Mouse (Mus musculus): ENCODE results near the gene Aamp.

Aamp gene

GRCm38 (mm10) chr1:74304339-74304790 lies 19.8 kb upstream of the Aamp start:
- TF ChIP-seq CTCF (conservative IDR thresholded peaks at IDR 0.05; ENCODE audit: low read length) (no peak), NANOG (IDR thresholded peaks at IDR 0.05; ENCODE audit: borderline replicate concordance, low read length) (no peak), POU5F1 (IDR thresholded peaks at IDR 0.05; ENCODE audit: borderline replicate concordance, low read length) (no peak)
- no peaks in the 10 kb centered on the region for H3K9me3 ChIP-seq (ENCODE audit: low read length)
- H3K4me3 ChIP-seq (replicated peaks; ENCODE audit: low read length), result peak overlapping the region; percentile 86

DNA sequence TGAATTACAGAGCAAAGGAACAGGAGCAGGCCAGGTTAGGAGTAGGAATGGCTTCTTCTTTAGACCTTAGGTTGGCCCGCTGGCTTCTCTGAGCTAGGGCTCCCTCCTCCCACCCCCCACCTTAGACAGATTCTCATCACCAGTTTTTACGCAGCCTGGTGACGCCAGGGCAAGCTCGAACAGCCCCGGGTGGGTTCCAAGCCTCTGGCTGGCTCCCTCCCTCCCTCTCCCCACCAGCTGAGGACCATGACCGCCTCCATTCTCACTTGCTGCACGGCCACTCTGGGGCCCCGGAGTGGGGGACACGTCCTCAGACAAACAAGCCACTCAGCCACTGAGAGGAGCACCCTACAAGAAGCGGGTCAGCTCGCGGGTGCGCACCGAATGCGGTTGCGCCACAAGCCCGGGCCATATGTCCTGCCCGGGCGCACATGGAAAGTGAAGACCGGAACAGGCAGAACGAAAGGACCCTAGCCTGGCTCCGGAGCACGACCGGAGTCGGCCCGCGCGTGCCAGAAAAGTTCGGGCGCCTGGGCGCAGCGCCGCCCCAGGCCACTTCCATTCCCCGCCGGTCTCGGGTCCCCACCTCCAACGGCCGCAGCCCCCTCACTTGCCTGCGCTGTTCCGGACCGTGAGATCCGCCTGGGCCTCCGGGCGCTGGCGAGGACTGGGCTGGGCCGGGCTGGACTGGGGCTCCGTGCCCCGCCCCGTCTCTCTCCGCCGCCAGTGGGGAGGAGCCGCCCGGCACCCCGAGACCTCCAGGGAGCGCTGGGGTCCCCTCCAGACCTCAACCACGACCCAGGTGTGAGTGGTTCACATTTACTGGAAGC lies 19.2 kb upstream of the Aamp start:
- Histone ChIP-seq H3K36me3 (ENCODE audit: insufficient read depth, low read length) (peaks cover 15% of the 10 kb centered on the region), H3K9me3 (ENCODE audit: low read length) (no peaks in the 10 kb centered on the region)

More at GRCm38 (mm10) chr1:74304339-74304790, 19.8 kb upstream of the Aamp start:
- H3K36me3 ChIP-seq (ENCODE audit: insufficient read depth, low read length), result peaks cover 10% of the 10 kb centered on the region
- H3K27me3 ChIP-seq (ENCODE audit: insufficient read depth, low read length), result no peaks in the 10 kb centered on the region
- H3K4me1 ChIP-seq (replicated peaks; ENCODE audit: low read depth, low read length), result peaks cover 82% of the 10 kb centered on the region

GRCm38 (mm10) chr1:74302835-74303234 lies 18.3 kb upstream of the Aamp start:
- Histone ChIP-seq H3K4me3 (replicated peaks; ENCODE audit: low read length) (0 out of 2 replicates have a peak overlapping the region, but pooled peaks have one; percentile 5), H3K27me3 (ENCODE audit: insufficient read depth, low read length) (no peaks in the 10 kb centered on the region), H3K9me3 (ENCODE audit: low read length) (no peaks in the 10 kb centered on the region), H3K4me1 (replicated peaks; ENCODE audit: low read depth, low read length) (peaks cover 81% of the 10 kb centered on the region), H3K36me3 (ENCODE audit: insufficient read depth, low read length) (peaks cover 22% of the 10 kb centered on the region)
- TF ChIP-seq CTCF (conservative IDR thresholded peaks at IDR 0.05; ENCODE audit: low read length) (no peak), NANOG (IDR thresholded peaks at IDR 0.05; ENCODE audit: borderline replicate concordance, low read length) (no peak), POU5F1 (IDR thresholded peaks at IDR 0.05; ENCODE audit: borderline replicate concordance, low read length) (no peak)

More for the DNA sequence above, 19.2 kb upstream of the Aamp start:
- H3K4me1 ChIP-seq (replicated peaks; ENCODE audit: low read depth, low read length), result peaks cover 82% of the 10 kb centered on the region
- TF ChIP-seq POU5F1 (IDR thresholded peaks at IDR 0.05; ENCODE audit: borderline replicate concordance, low read length) (no peak), NANOG (IDR thresholded peaks at IDR 0.05; ENCODE audit: borderline replicate concordance, low read length) (no peak), CTCF (conservative IDR thresholded peaks at IDR 0.05; ENCODE audit: low read length) (no peak)
- H3K27me3 ChIP-seq (ENCODE audit: insufficient read depth, low read length), result no peaks in the 10 kb centered on the region
- H3K4me3 ChIP-seq (replicated peaks; ENCODE audit: low read length), result peak overlapping the region; percentile 86

- Histone ChIP-seq H3K36me3 (ENCODE audit: insufficient read depth, low read length) (peaks cover 28% of the 10 kb centered on the region), H3K4me1 (replicated peaks; ENCODE audit: low read depth, low read length) (peaks cover 79% of the 10 kb centered on the region), H3K27me3 (ENCODE audit: insufficient read depth, low read length) (no peaks in the 10 kb centered on the region), H3K4me3 (replicated peaks; ENCODE audit: low read length) (no peak overlapping the region), H3K9me3 (ENCODE audit: low read length) (no peaks in the 10 kb centered on the region)
- TF ChIP-seq NANOG (IDR thresholded peaks at IDR 0.05; ENCODE audit: borderline replicate concordance, low read length) (no peak), CTCF (conservative IDR thresholded peaks at IDR 0.05; ENCODE audit: low read length) (no peak), POU5F1 (IDR thresholded peaks at IDR 0.05; ENCODE audit: borderline replicate concordance, low read length) (no peak)
Observed at GRCm38 (mm10) chr1:74302229-74302628, 17.7 kb upstream of the Aamp start.

DNA sequence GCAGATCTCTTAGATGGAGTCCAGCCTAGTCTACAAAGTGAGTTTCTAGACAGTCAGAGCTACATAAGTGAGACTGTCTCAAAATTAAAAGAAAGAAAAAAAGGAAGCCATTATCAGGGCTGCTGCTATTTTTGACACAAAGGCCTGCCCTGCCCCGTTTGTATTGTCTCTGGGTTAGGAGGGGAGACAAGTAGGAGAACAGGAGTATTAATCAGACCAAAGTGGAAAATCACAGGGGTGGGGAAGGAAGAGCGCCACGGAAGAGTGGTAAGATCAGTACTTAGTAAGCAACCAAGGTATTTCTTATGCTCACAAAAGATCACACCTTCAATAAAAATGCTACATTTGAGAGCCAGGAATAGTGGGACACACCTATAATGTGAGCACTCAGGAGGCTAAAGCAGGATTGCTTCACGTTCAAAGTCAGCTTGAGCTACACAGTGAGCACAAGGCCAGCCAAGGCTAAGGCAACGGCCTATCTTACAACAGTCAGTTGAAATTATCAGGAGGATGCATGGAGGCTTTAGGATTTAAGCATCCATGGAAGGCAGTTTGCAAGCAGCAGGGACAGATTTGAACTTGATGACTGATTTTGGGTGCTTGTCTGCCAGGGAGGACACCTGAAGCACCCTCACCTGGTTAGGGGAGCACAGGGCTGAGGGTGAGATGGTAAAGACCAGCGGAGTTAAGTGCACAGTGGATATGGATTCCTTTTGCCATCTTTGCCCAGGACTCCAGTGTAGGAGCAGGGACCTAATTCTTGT lies 16.0 kb upstream of the Aamp start:
- Histone ChIP-seq H3K4me1 (replicated peaks; ENCODE audit: low read depth, low read length) (peaks cover 79% of the 10 kb centered on the region), H3K9me3 (ENCODE audit: low read length) (no peaks in the 10 kb centered on the region), H3K36me3 (ENCODE audit: insufficient read depth, low read length) (peaks cover 44% of the 10 kb centered on the region), H3K27me3 (ENCODE audit: insufficient read depth, low read length) (no peaks in the 10 kb centered on the region), H3K4me3 (replicated peaks; ENCODE audit: low read length) (no peak overlapping the region)
- no peak for TF ChIP-seq NANOG (IDR thresholded peaks at IDR 0.05; ENCODE audit: borderline replicate concordance, low read length)
- no peak for TF ChIP-seq CTCF (conservative IDR thresholded peaks at IDR 0.05; ENCODE audit: low read length)
- no peak for TF ChIP-seq POU5F1 (IDR thresholded peaks at IDR 0.05; ENCODE audit: borderline replicate concordance, low read length)

DNA sequence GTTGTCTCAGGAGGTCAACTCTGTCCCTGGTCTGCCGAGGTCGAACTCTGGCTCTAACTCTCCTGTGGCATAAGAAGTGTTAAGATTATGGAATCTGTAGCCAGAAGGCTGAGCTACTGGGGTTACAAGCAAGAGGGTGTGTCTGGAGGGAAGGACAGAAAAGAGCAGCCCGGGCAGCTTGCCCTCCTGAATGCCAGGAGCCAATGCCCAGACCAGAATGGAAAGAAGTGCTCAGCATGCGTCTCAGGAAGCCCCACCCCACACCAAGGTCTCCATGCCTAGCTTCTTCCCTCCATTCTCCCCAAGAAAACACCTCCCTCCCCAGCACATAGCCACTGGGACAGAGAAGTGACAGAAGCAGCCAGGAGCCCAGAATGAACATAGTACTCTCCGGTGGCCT lies 14.5 kb upstream of the Aamp start:
- peaks cover 73% of the 10 kb centered on the region for H3K4me1 ChIP-seq (replicated peaks; ENCODE audit: low read depth, low read length)
- peaks cover 56% of the 10 kb centered on the region for H3K36me3 ChIP-seq (ENCODE audit: insufficient read depth, low read length)
- peak overlapping the region; percentile 20; the same call in 1 of the 2 replicates for H3K4me3 ChIP-seq (replicated peaks; ENCODE audit: low read length)
- H3K27me3 ChIP-seq (ENCODE audit: insufficient read depth, low read length), result no peaks in the 10 kb centered on the region
- H3K9me3 ChIP-seq (ENCODE audit: low read length), result no peaks in the 10 kb centered on the region
- no peak for TF ChIP-seq NANOG (IDR thresholded peaks at IDR 0.05; ENCODE audit: borderline replicate concordance, low read length)
- TF ChIP-seq CTCF (conservative IDR thresholded peaks at IDR 0.05; ENCODE audit: low read length), result no peak
- no peak for TF ChIP-seq POU5F1 (IDR thresholded peaks at IDR 0.05; ENCODE audit: borderline replicate concordance, low read length)

- Histone ChIP-seq H3K36me3 (ENCODE audit: insufficient read depth, low read length) (peaks cover 63% of the 10 kb centered on the region), H3K27me3 (ENCODE audit: insufficient read depth, low read length) (no peaks in the 10 kb centered on the region), H3K9me3 (ENCODE audit: low read length) (no peaks in the 10 kb centered on the region), H3K4me3 (replicated peaks; ENCODE audit: low read length) (no peak overlapping the region), H3K4me1 (replicated peaks; ENCODE audit: low read depth, low read length) (peaks cover 70% of the 10 kb centered on the region)
- TF ChIP-seq CTCF (conservative IDR thresholded peaks at IDR 0.05; ENCODE audit: low read length), result no peak
- TF ChIP-seq NANOG (IDR thresholded peaks at IDR 0.05; ENCODE audit: borderline replicate concordance, low read length), result no peak
- no peak for TF ChIP-seq POU5F1 (IDR thresholded peaks at IDR 0.05; ENCODE audit: borderline replicate concordance, low read length)
Observed at GRCm38 (mm10) chr1:74298157-74298750, 13.7 kb upstream of the Aamp start.

GRCm38 (mm10) chr1:74297269-74297668 lies 12.7 kb upstream of the Aamp start:
- peaks cover 61% of the 10 kb centered on the region for H3K4me1 ChIP-seq (replicated peaks; ENCODE audit: low read depth, low read length)
- TF ChIP-seq CTCF (conservative IDR thresholded peaks at IDR 0.05; ENCODE audit: low read length) (no peak), NANOG (IDR thresholded peaks at IDR 0.05; ENCODE audit: borderline replicate concordance, low read length) (no peak), POU5F1 (IDR thresholded peaks at IDR 0.05; ENCODE audit: borderline replicate concordance, low read length) (no peak)
- no peak overlapping the region for H3K4me3 ChIP-seq (replicated peaks; ENCODE audit: low read length)
- peaks cover 73% of the 10 kb centered on the region for H3K36me3 ChIP-seq (ENCODE audit: insufficient read depth, low read length)
- H3K27me3 ChIP-seq (ENCODE audit: insufficient read depth, low read length), result no peaks in the 10 kb centered on the region
- H3K9me3 ChIP-seq (ENCODE audit: low read length), result no peaks in the 10 kb centered on the region

Measured in E14TG2a.4 (cell line).